Mouse (Mus musculus) midbrain, embryonic 15.5 days (tissue): ENCODE data around the gene Cdh13. TPM values are rescaled to one million over a fixed set of nuclear protein-coding genes. Genes with fewer than 3 reads are reported as not detected.
A peak's percentile ranks its signal among the peaks of the same experiment; 100 is the strongest.

Source experiments
- ATAC-seq: fragments of 200-750 bp; cut with Nextera tagmentation; replicated peaks from 2 replicates; pipeline ENCODE4 v1.8.0; 2017; ENCODE audit warnings: moderate TSS enrichment
- H3K27ac ChIP-seq: fragments of 300-500 bp; sonication (generic); 2 replicates; pipeline ENCODE4 v1.5.1; 2015; ENCODE audit warnings: mild to moderate bottlenecking, inconsistent platforms
- H3K27me3 ChIP-seq: fragments of 300-500 bp; sonication (generic); replicated peaks from 2 replicates; pipeline ENCODE4 v1.6.1; 2015; ENCODE audit warnings: inconsistent platforms
- H3K36me3 ChIP-seq: fragments of 300-500 bp; sonication (generic); replicated peaks from 2 replicates; pipeline ENCODE4 v1.6.1; 2015; ENCODE audit warnings: inconsistent platforms
- H3K4me1 ChIP-seq: fragments of 300-500 bp; sonication (generic); 2 replicates; pipeline ENCODE4 v1.6.1; 2015; ENCODE audit warnings: inconsistent platforms
- H3K4me2 ChIP-seq: fragments of 300-500 bp; sonication (generic); 2 replicates; pipeline ENCODE4 v1.6.1; 2015; ENCODE audit warnings: inconsistent platforms, mild to moderate bottlenecking, moderate library complexity
- H3K4me3 ChIP-seq: fragments of 300-500 bp; sonication (generic); 2 replicates; pipeline ENCODE4 v1.5.1; 2015; ENCODE audit warnings: mild to moderate bottlenecking, inconsistent platforms
- H3K9ac ChIP-seq: fragments of 300-500 bp; sonication (generic); 2 replicates; pipeline ENCODE4 v1.6.1; 2015; ENCODE audit warnings: mild to moderate bottlenecking, inconsistent platforms
- H3K9me3 ChIP-seq: fragments of 300-500 bp; sonication (generic); 2 replicates; pipeline ENCODE4 v1.6.1; 2016; ENCODE audit warnings: inconsistent platforms
- WGBS: fragments of 180-500 bp; shearing (Covaris S2); methylation state at CpG from one replicate; pipeline ENCODE4 v1.1.7; 2015; ENCODE audit warnings: mixed read lengths; 5-methylcytosine and 5-hydroxymethylcytosine counted together
- polyA plus RNA-seq: library from polyadenylated mRNA; unstranded; fragments of >200 nt; fragmentation: Nextera tagmentation; extraction: Ambion mirVana; gene quantifications from 2 replicates; pipeline ENCODE4 v1.2.1, GENCODE M21; 2015

The Cdh13 gene
- polyA plus RNA-seq, 1 experiment from 2014 or later, result 110 TPM

DNA sequence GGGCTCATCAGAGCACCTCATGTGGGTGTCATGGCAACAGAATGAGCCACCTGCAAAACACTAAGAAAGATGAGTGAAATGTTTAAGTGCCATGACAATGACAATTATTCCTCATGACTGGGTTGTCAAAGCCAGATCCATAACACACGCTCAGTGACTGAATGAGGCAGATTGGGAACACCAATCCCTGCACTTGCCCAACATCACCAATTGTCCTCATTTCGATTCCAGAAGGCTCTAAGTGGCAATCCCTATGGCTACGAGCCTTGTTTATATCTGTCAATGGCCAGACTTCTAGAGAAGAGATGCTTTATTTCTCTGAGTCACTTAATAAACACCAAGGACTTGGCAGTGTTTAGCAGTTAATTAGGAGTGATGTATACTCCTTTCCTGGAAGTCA, 399.9 kb downstream of the Cdh13 start:
- Histone ChIP-seq H3K4me2 (no peak overlapping the region), H3K36me3 (no peaks in the 10 kb centered on the region), H3K9ac (no peak overlapping the region), H3K9me3 (no peaks in the 10 kb centered on the region), H3K4me1 (no peaks in the 10 kb centered on the region), H3K27me3 (no peaks in the 10 kb centered on the region), H3K4me3 (no peak overlapping the region), H3K27ac (no peak overlapping the region)
- ATAC-seq, result no peak
- 61% methylated on average over 3 of the region's 3 CpGs for WGBS

GRCm38 (mm10) chr8:118685863-118686262, 402.3 kb downstream of the Cdh13 start:
- 89% methylated on average over 1 of the region's 1 CpGs for WGBS
- H3K36me3 ChIP-seq, result no peaks in the 10 kb centered on the region

DNA sequence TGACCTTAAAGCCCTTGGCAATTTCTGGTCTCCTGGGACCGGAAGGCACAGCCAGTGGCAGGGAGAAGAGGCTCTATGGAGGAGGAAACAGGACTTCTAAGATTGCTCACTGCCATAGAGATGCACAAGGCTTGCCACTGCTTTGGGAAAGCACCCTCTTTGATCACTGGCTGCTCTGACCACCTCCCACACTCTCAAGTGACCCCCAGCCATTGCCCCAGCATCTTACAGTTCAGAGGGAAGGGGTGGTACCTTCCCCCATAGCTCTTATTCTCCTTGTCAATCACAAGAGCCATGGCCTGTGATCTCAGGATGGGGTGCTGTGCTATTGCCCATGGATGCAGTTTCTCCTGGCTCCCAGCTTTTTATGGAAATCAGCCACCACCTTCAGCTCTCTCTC, 406.3 kb downstream of the Cdh13 start:
- H3K9me3 ChIP-seq, result no peaks in the 10 kb centered on the region
- ATAC-seq, result no peak
- no peaks in the 10 kb centered on the region for H3K4me1 ChIP-seq
- H3K4me2 ChIP-seq, result no peak overlapping the region
- H3K4me3 ChIP-seq, result no peak overlapping the region
- H3K9ac ChIP-seq, result no peak overlapping the region
- no peaks in the 10 kb centered on the region for H3K36me3 ChIP-seq
- no peak overlapping the region for H3K27ac ChIP-seq
- 48% methylated on average over 1 of the region's 1 CpGs for WGBS
- no peaks in the 10 kb centered on the region for H3K27me3 ChIP-seq

More at GRCm38 (mm10) chr8:118685863-118686262, 402.3 kb downstream of the Cdh13 start:
- Histone ChIP-seq H3K4me2 (no peak overlapping the region), H3K9me3 (no peaks in the 10 kb centered on the region), H3K4me1 (no peaks in the 10 kb centered on the region), H3K9ac (no peak overlapping the region), H3K27ac (no peak overlapping the region), H3K4me3 (no peak overlapping the region), H3K27me3 (no peaks in the 10 kb centered on the region)
- ATAC-seq, result no peak

DNA sequence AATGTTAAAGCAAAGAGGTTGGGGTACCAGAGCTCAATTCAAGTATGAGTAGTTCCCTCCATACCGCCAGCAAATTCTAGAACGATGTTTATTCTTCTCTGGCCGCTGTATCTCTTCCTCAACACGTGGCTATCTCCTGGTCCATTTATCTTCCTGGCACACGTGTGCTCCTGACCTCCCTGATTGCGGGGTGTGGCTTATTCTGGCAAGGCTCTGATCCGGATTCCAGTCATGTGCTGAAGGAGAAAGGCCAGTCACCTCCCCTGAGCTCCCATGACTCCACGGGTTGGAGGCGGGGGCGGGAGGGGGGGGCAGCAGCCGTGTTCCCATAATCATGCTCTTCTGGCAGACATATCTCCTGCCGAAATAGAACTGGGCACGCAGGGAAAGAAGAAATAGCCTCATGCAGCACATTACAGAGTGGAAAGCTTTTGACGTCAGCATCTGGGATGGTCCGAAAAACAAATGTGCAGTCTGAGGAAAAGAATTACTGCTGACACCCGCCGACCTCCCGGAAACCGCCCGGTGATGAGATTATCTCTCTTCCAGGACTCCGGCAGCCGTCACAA, 417.9 kb downstream of the Cdh13 start:
- Histone ChIP-seq H3K27me3 (no peaks in the 10 kb centered on the region), H3K9me3 (no peaks in the 10 kb centered on the region), H3K4me1 (no peaks in the 10 kb centered on the region), H3K27ac (no peak overlapping the region), H3K9ac (no peak overlapping the region), H3K4me2 (no peak overlapping the region), H3K36me3 (no peaks in the 10 kb centered on the region), H3K4me3 (no peak overlapping the region)
- 93% methylated on average over 22 of the region's 22 CpGs for WGBS
- ATAC-seq, result no peak

- Histone ChIP-seq H3K4me3 (no peak overlapping the region), H3K9me3 (no peaks in the 10 kb centered on the region), H3K36me3 (no peaks in the 10 kb centered on the region), H3K4me2 (no peak overlapping the region), H3K27me3 (no peaks in the 10 kb centered on the region), H3K4me1 (no peaks in the 10 kb centered on the region), H3K9ac (no peak overlapping the region), H3K27ac (no peak overlapping the region)
- ATAC-seq, result no peak
- 93% methylated on average over 3 of the region's 3 CpGs for WGBS
These were observed 425.8 kb downstream of the Cdh13 start for GRCm38 (mm10) chr8:118709366-118709765.

- H3K4me2 ChIP-seq, result no peak overlapping the region
- 88% methylated on average over 3 of the region's 3 CpGs for WGBS
- H3K9ac ChIP-seq, result no peak overlapping the region
- no peak for ATAC-seq
- H3K4me1 ChIP-seq, result no peaks in the 10 kb centered on the region
- no peak overlapping the region for H3K4me3 ChIP-seq
- H3K36me3 ChIP-seq, result no peaks in the 10 kb centered on the region
- H3K9me3 ChIP-seq, result no peaks in the 10 kb centered on the region
- H3K27ac ChIP-seq, result no peak overlapping the region
- no peaks in the 10 kb centered on the region for H3K27me3 ChIP-seq
These were observed 428.1 kb downstream of the Cdh13 start for GRCm38 (mm10) chr8:118711631-118712030.

DNA sequence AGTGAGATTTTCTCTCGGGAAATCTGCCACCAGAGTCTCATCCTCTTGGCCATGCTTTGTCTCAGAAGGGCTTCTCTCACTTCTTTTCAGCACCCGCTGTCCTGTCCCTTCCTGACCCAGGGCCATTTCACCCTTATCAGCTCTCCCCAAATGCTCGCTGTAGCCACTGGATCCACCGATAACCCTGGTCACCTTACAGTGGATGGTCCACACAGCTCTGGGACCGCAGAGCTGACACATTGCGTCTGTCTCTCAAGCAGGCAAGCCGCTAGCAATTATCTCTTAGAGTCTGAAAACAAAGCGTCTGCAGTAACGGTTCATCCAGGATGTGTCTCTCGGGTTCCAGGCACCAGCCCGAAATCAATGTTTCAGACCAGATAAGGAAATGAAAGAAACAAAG, 429.6 kb downstream of the Cdh13 start:
- WGBS, result 79% methylated on average over 11 of the region's 11 CpGs
- H3K27ac ChIP-seq, result 0 out of 2 replicates have a peak overlapping the region, but pooled peaks have one; percentile 20

DNA sequence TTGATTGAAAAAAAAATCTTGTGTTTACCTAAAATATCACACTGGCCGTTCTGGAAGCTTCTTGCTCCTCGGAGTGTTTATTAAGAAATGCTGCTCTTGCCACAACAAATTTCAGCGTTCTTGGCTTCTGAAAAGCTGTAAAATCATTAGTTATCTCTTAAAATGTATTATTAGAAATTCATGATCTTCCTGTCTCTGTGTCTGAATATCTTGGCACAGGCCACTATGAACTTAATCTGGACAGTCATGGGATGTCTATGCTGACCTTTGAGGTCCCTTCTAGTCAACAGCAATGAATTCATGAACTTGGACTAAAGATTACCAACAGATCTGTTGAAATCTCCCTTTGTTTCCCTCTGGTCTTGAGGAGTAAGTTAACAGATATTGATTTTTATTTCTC, 430.1 kb downstream of the Cdh13 start:
- Histone ChIP-seq H3K4me2 (no peak overlapping the region), H3K4me3 (no peak overlapping the region), H3K9me3 (no peaks in the 10 kb centered on the region), H3K27ac (no peak overlapping the region), H3K4me1 (no peaks in the 10 kb centered on the region), H3K9ac (no peak overlapping the region), H3K27me3 (no peaks in the 10 kb centered on the region), H3K36me3 (no peaks in the 10 kb centered on the region)
- no peak for ATAC-seq
- WGBS, result 76% methylated on average over 3 of the region's 3 CpGs

More for the DNA sequence above, 429.6 kb downstream of the Cdh13 start:
- Histone ChIP-seq H3K4me3 (no peak overlapping the region), H3K4me2 (no peak overlapping the region), H3K36me3 (no peaks in the 10 kb centered on the region), H3K9ac (no peak overlapping the region), H3K27me3 (no peaks in the 10 kb centered on the region), H3K9me3 (no peaks in the 10 kb centered on the region), H3K4me1 (no peaks in the 10 kb centered on the region)
- ATAC-seq, result no peak

DNA sequence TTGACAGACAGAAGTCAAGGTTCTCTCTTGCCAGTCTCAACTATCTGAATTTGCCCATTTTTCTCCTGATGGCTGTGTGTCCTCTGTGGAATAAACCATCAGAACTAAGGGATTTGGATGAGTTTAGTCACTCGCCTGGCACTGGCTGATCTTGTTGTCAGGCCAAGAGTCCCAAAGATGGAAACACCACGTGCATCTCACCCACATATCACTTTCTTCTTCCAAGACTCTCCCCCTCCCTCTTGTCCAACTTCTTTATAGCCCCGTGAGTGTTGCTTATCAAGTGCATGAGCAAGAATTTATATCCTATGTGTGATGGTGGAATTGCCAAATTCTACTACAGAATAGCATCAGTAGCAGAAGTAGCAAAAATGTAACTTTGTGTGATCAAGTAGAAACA, 439.4 kb downstream of the Cdh13 start:
- no peaks in the 10 kb centered on the region for H3K36me3 ChIP-seq
- no peaks in the 10 kb centered on the region for H3K4me1 ChIP-seq
- H3K4me2 ChIP-seq, result no peak overlapping the region
- ATAC-seq, result no peak
- H3K4me3 ChIP-seq, result no peak overlapping the region
- H3K27ac ChIP-seq, result no peak overlapping the region
- no peaks in the 10 kb centered on the region for H3K27me3 ChIP-seq
- H3K9ac ChIP-seq, result no peak overlapping the region
- H3K9me3 ChIP-seq, result no peaks in the 10 kb centered on the region
- WGBS, result 91% methylated on average over 3 of the region's 3 CpGs

GRCm38 (mm10) chr8:118725651-118726050, 442.1 kb downstream of the Cdh13 start:
- H3K4me2 ChIP-seq, result no peak overlapping the region
- WGBS, result 92% methylated on average over 5 of the region's 5 CpGs
- no peaks in the 10 kb centered on the region for H3K9me3 ChIP-seq
- no peak overlapping the region for H3K4me3 ChIP-seq
- no peaks in the 10 kb centered on the region for H3K27me3 ChIP-seq
- no peak overlapping the region for H3K27ac ChIP-seq
- no peak for ATAC-seq
- H3K36me3 ChIP-seq, result no peaks in the 10 kb centered on the region
- no peak overlapping the region for H3K9ac ChIP-seq
- no peaks in the 10 kb centered on the region for H3K4me1 ChIP-seq

- H3K9me3 ChIP-seq, result no peaks in the 10 kb centered on the region
- WGBS, result 83% methylated on average over 5 of the region's 5 CpGs
- H3K4me3 ChIP-seq, result no peak overlapping the region
- H3K4me2 ChIP-seq, result no peak overlapping the region
- no peak for ATAC-seq
- H3K36me3 ChIP-seq, result no peaks in the 10 kb centered on the region
- no peak overlapping the region for H3K9ac ChIP-seq
- no peak overlapping the region for H3K27ac ChIP-seq
- no peaks in the 10 kb centered on the region for H3K27me3 ChIP-seq
- no peaks in the 10 kb centered on the region for H3K4me1 ChIP-seq
These were observed 458.2 kb downstream of the Cdh13 start for GRCm38 (mm10) chr8:118741781-118742180.

GRCm38 (mm10) chr8:118744991-118745390, 461.5 kb downstream of the Cdh13 start:
- Histone ChIP-seq H3K9me3 (no peaks in the 10 kb centered on the region), H3K36me3 (no peaks in the 10 kb centered on the region), H3K9ac (no peak overlapping the region), H3K4me3 (no peak overlapping the region), H3K4me2 (no peak overlapping the region), H3K4me1 (0 out of 2 replicates have a peak, but pooled peaks cover 3% of the 10 kb centered on the region), H3K27me3 (no peaks in the 10 kb centered on the region), H3K27ac (no peak overlapping the region)
- 80% methylated on average over 13 of the region's 13 CpGs for WGBS
- no peak for ATAC-seq

DNA sequence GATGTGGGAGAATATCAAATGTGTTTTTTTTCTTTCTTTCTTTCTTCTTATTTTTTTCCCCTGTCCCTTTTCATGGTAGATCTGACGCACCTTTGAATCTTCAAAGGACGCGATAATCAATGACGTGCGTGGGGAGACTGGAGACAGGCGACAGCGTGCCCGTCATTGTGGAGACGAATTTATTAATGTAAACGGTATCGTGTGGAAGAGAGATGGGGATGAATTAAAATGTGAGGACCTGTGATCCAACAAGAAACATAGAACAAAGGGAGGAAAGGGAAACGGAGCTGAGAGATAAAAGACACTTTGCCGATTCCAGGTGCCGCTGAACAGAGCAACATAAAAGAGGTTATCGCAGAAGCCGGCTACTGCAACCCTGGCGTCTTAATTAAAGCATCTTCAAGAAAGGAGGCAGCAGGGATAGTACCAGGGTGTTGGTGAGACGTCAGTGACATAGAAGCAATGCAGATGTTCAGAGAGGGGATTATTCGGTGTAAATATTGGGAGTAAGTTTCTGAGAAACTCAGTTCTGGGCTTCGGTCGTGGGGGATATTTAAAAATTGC, 464.6 kb downstream of the Cdh13 start:
- Histone ChIP-seq H3K9me3 (no peaks in the 10 kb centered on the region), H3K4me3 (no peak overlapping the region), H3K9ac (no peak overlapping the region), H3K4me2 (peak overlapping the region; percentile 29), H3K27ac (peak overlapping the region; percentile 27; the same call in 1 of the 2 replicates), H3K4me1 (0 out of 2 replicates have a peak, but pooled peaks cover 3% of the 10 kb centered on the region), H3K36me3 (no peaks in the 10 kb centered on the region), H3K27me3 (no peaks in the 10 kb centered on the region)
- 52% methylated on average over 21 of the region's 21 CpGs for WGBS
- ATAC-seq, result peak; percentile 56
